Mouse (Mus musculus) kidney, adult 2 months (tissue): ENCODE measurements around the gene Trip12.

ENCODE experiments used
- CTCF ChIP-seq: fragments of 200-500 bp; conservative IDR thresholded peaks from 2 replicates; pipeline ENCODE4 v1.5.1; 2011; ENCODE audit warnings: low read depth, mild to moderate bottlenecking, control low read depth, low read length, moderate library complexity, mixed read lengths; ENCODE audit not compliant: insufficient read depth, insufficient read length
- POLR2A ChIP-seq: fragments of 200-500 bp; IDR thresholded peaks from one replicate; pipeline ENCODE4 v1.6.1; 2011; ENCODE audit warnings: low read depth, low read length, control low read depth

- no peak for TF ChIP-seq POLR2A
- no peak for TF ChIP-seq CTCF
These were observed 2.7 kb downstream of the Trip12 start for GRCm38 (mm10) chr1:84837523-84838145.
